Mouse (Mus musculus): ENCODE results near the gene Mrpl49.

DNA sequence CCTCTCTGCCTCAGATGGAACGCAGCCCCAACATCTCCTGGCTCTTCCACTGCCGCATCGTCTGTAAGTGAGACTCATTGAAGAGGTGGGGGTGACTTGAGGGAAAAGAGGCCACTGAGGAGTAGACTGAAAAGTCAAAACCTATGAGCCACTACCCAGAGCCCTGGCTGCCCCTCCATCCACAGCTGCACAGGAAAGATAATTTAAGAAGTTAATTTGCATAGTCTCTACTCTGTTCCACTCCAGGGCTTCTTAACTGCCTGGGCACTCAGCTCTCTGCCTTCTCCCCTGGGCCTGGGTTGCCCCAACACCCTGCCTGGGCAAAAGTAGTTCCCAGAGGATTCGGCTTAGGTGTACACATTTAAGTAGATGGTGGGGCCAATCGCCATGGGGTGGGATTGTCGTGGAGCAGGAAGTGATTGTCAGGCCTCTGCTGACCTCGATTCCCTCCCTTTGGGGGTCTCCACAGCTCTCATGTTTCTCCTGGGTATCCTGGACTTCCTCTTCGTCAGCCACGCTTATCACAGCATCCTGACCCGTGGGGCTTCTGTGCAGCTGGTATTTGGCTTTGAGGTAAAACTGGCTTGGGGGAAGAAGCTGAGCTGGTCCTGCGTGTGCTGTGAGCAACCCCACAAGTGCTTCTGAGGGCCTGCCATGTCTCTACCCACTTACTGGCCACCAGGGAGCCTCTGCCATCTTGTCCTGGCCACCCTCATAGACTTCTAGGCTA, 8.7 kb downstream of the Mrpl49 start:
- no peak for TF ChIP-seq CTCF (IDR thresholded peaks at IDR 0.05; ENCODE audit: extremely low read depth, insufficient read length, insufficient replicate concordance, low read depth, low read length)
- TF ChIP-seq POLR2A (IDR thresholded peaks at IDR 0.05; ENCODE audit: low read depth, low read length): no peak

Measured in small intestine, adult 2 months (tissue).